Mouse (Mus musculus) cerebellum, adult 2 months (tissue): Measurements from ENCODE around the gene Tefm.

Experiments
- CTCF ChIP-seq: fragments of 200-500 bp; IDR thresholded peaks from 2 replicates; pipeline ENCODE4 v1.5.1; 2011; ENCODE audit warnings: low read depth, mild to moderate bottlenecking, control low read depth, low read length, moderate library complexity, borderline replicate concordance; ENCODE audit not compliant: insufficient read depth
- POLR2A ChIP-seq: fragments of 200-500 bp; IDR thresholded peaks from 2 replicates; pipeline ENCODE4 v1.6.1; 2011; ENCODE audit warnings: low read length, control low read depth, borderline replicate concordance; ENCODE audit not compliant: insufficient read depth

DNA sequence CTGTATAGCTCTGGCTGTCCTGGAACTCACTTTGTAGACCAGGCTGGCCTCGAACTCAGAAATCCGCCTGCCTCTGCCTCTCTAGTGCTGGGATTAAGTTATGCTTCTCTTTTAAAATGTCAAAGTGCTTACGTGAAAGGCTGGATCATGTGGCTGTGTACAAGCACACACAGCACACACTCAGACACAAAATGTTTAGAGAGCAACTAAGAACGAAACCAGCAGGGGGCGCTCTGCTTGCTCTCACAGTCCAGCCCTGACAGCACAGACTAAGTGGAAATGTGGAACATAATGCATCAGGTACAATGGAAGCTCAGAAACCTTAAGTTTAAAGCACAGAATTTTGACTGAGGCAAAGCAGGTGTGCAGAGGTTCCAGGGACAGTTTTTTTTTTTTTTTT lies 55.1 kb downstream of the Tefm start:
- peak; percentile 80 for TF ChIP-seq CTCF
- no peak for TF ChIP-seq POLR2A
